Mouse (Mus musculus): ENCODE measurements around the gene Slc25a42. TPM values are rescaled to one million over a fixed set of nuclear protein-coding genes. Genes with fewer than 3 reads are reported as not detected.

The Slc25a42 gene
- total and polyA plus RNA-seq, 3 experiments = 0.63 to 3.0 (median 2.9) TPM

GRCm38 (mm10) chr8:70211726-70212111, 386 bp downstream of the Slc25a42 start:
- H3K4me3 ChIP-seq (replicated peaks in 1 of 3; ENCODE audit: low read depth in 2 of 3, low read length in 2 of 3, poor library complexity in 1 of 3) = peak overlapping the region; percentile 67 to 87 (median 72)
- peak overlapping the region; percentile 70 for H3K4me2 ChIP-seq (ENCODE audit: insufficient read depth, low read depth, poor library complexity, severe bottlenecking)
- TF ChIP-seq ZKSCAN1 (IDR thresholded peaks at IDR 0.05; ENCODE audit: borderline replicate concordance, low read depth, low read length) (no peak), RAD21 (IDR thresholded peaks at IDR 0.05; ENCODE audit: low read depth, low read length) (no peak), JUN (IDR thresholded peaks at IDR 0.05; ENCODE audit: insufficient read depth, low read depth, low read length) (no peak), NELFE (IDR thresholded peaks at IDR 0.05; ENCODE audit: low read depth, low read length) (no peak), POLR2AphosphoS2 (IDR thresholded peaks at IDR 0.05; ENCODE audit: low read depth, low read length) (no peak), CHD1 (IDR thresholded peaks at IDR 0.05; ENCODE audit: low read depth, low read length) (no peak), MAX (IDR thresholded peaks at IDR 0.05; ENCODE audit: low read length) (no peak), MAZ (IDR thresholded peaks at IDR 0.05; ENCODE audit: low read depth, low read length) (no peak), KAT2A (IDR thresholded peaks at IDR 0.05; ENCODE audit: insufficient replicate concordance, low read length) (no peak), SIN3A (IDR thresholded peaks at IDR 0.05; ENCODE audit: low read length) (no peak), USF1 (IDR thresholded peaks at IDR 0.05; ENCODE audit: low read depth, low read length) (no peak), ZC3H11A (IDR thresholded peaks at IDR 0.05; ENCODE audit: low read depth, low read length) (no peak), MYC (IDR thresholded peaks at IDR 0.05; ENCODE audit: low read depth, low read length) (0 out of 2 replicates have a peak, but pooled peaks have one; percentile 9), HCFC1 (IDR thresholded peaks at IDR 0.05; ENCODE audit: low read depth, low read length) (no peak), ELF1 (IDR thresholded peaks at IDR 0.05; ENCODE audit: low read depth, low read length) (no peak), ETS1 (conservative IDR thresholded peaks at IDR 0.05; ENCODE audit: low read depth, low read length) (no peak), MAFK (IDR thresholded peaks at IDR 0.05; ENCODE audit: insufficient replicate concordance, low read length) (no peak), PAX5 (IDR thresholded peaks at IDR 0.05; ENCODE audit: low read length) (no peak), BHLHE40 (IDR thresholded peaks at IDR 0.05; ENCODE audit: low read depth, low read length) (peak; percentile 50), MXI1 (IDR thresholded peaks at IDR 0.05; ENCODE audit: low read depth, low read length) (peak; percentile 89)
- H3K27me3 ChIP-seq (replicated peaks) = no peaks in the 10 kb centered on the region
- DNase-seq (ENCODE audit: extremely low read depth) = no peak
- no peaks in the 10 kb centered on the region for H3K9me3 ChIP-seq (replicated peaks; ENCODE audit: low read length)
- in situ Hi-C loops (cut with MboI; ENCODE audit: low pct_ligation_motif_present, low pct_unique_long_range_greater_than_20kb, low sequenced_read_pairs) (loop anchor here (5.0 kb wide), 1 partner anchor 39 kb away; the partner anchor contains the start of gene Tmem161a), dilution Hi-C loops (cut with MboI; ENCODE audit: extremely low pct_ligation_motif_present, extremely low pct_unique_long_range_greater_than_20kb, low sequenced_read_pairs) (no loop called here)
- H3K9ac ChIP-seq (ENCODE audit: insufficient read depth, low read depth) = peak overlapping the region; percentile 20
- H3K27ac ChIP-seq (ENCODE audit: insufficient read depth, low read depth) = peak overlapping the region; percentile 30; the same call in 1 of the 2 replicates
- H3K36me3 ChIP-seq (replicated peaks in 1 of 2; ENCODE audit: control insufficient read depth in 1 of 2, insufficient read depth in 1 of 2, low read length in 1 of 2) = no peaks in the 10 kb centered on the region
- H3K4me1 ChIP-seq (ENCODE audit: control insufficient read depth in 1 of 2, insufficient read depth in 2 of 2) = peaks cover 18 to 47% of the 10 kb centered on the region in 2 experiments
- H3K79me2 ChIP-seq (replicated peaks; ENCODE audit: control insufficient read depth, extremely low read depth, insufficient read depth, poor library complexity, severe bottlenecking) = no peaks in the 10 kb centered on the region

- Histone ChIP-seq H3K9ac (ENCODE audit: insufficient read depth, low read depth) (peak overlapping the region; percentile 20), H3K79me2 (replicated peaks; ENCODE audit: control insufficient read depth, extremely low read depth, insufficient read depth, poor library complexity, severe bottlenecking) (no peaks in the 10 kb centered on the region), H3K9me3 (replicated peaks; ENCODE audit: low read length) (no peaks in the 10 kb centered on the region), H3K27ac (ENCODE audit: insufficient read depth, low read depth) (no peak overlapping the region), H3K4me3 (replicated peaks in 1 of 3; ENCODE audit: low read depth in 2 of 3, low read length in 2 of 3, poor library complexity in 1 of 3) (peak overlapping the region; percentile 67 to 87 (median 72)), H3K4me2 (ENCODE audit: insufficient read depth, low read depth, poor library complexity, severe bottlenecking) (peak overlapping the region; percentile 70), H3K27me3 (replicated peaks) (no peaks in the 10 kb centered on the region), H3K36me3 (replicated peaks in 1 of 2; ENCODE audit: control insufficient read depth in 1 of 2, insufficient read depth in 1 of 2, low read length in 1 of 2) (no peaks in the 10 kb centered on the region), H3K4me1 (ENCODE audit: control insufficient read depth in 1 of 2, insufficient read depth in 2 of 2) (peaks cover 18 to 47% of the 10 kb centered on the region in 2 experiments)
- in situ Hi-C loops (cut with MboI; ENCODE audit: low pct_ligation_motif_present, low pct_unique_long_range_greater_than_20kb, low sequenced_read_pairs) (loop anchor here (5.0 kb wide), 1 partner anchor 39 kb away; the partner anchor contains the start of gene Tmem161a), dilution Hi-C loops (cut with MboI; ENCODE audit: extremely low pct_ligation_motif_present, extremely low pct_unique_long_range_greater_than_20kb, low sequenced_read_pairs) (no loop called here)
- TF ChIP-seq EP300 (IDR thresholded peaks at IDR 0.05; ENCODE audit: low read length) (no peak), POLR2A (IDR thresholded peaks at IDR 0.05; ENCODE audit: low read depth, low read length) (no peak), RAD21 (IDR thresholded peaks at IDR 0.05; ENCODE audit: low read depth, low read length) (no peak), MAX (IDR thresholded peaks at IDR 0.05; ENCODE audit: low read length) (no peak), UBTF (IDR thresholded peaks at IDR 0.05; ENCODE audit: low read depth, low read length) (no peak), TCF12 (IDR thresholded peaks at IDR 0.05; ENCODE audit: low read depth, low read length) (no peak), BHLHE40 (IDR thresholded peaks at IDR 0.05; ENCODE audit: low read depth, low read length) (no peak), PAX5 (IDR thresholded peaks at IDR 0.05; ENCODE audit: low read length) (no peak), ZC3H11A (IDR thresholded peaks at IDR 0.05; ENCODE audit: low read depth, low read length) (no peak), MXI1 (IDR thresholded peaks at IDR 0.05; ENCODE audit: low read depth, low read length) (no peak), ZMIZ1 (IDR thresholded peaks at IDR 0.05; ENCODE audit: low read depth, low read length) (no peak), RCOR1 (conservative IDR thresholded peaks at IDR 0.05; ENCODE audit: low read depth, low read length) (no peak), USF1 (IDR thresholded peaks at IDR 0.05; ENCODE audit: low read depth, low read length) (no peak), ETS1 (conservative IDR thresholded peaks at IDR 0.05; ENCODE audit: low read depth, low read length) (no peak), TBP (conservative IDR thresholded peaks at IDR 0.05; ENCODE audit: low read depth, low read length) (no peak), ZNF384 (IDR thresholded peaks at IDR 0.05; ENCODE audit: low read depth, low read length) (no peak)
- no peak for DNase-seq (ENCODE audit: extremely low read depth)
Observed at GRCm38 (mm10) chr8:70211275-70211674, 830 bp downstream of the Slc25a42 start.

All from CH12.LX (cell line).